Mouse (Mus musculus) adrenal gland, postnatal 14 days (tissue): ENCODE data around the gene Spib. TPM values are rescaled to one million over a fixed set of nuclear protein-coding genes. Genes with fewer than 3 reads are reported as not detected.

Experiments used
- DNase-seq: peaks from one replicate; pipeline ENCODE4 v3.0.0; 2021; ENCODE audit warnings: mixed read lengths
- total RNA-seq: library from RNA; stranded (reverse); gene quantifications from 2 replicates; pipeline ENCODE4 v1.2.3, GENCODE M21; 2021

Spib gene
- total RNA-seq, 1 experiment from 2014 or later = 3.4 TPM

DNA sequence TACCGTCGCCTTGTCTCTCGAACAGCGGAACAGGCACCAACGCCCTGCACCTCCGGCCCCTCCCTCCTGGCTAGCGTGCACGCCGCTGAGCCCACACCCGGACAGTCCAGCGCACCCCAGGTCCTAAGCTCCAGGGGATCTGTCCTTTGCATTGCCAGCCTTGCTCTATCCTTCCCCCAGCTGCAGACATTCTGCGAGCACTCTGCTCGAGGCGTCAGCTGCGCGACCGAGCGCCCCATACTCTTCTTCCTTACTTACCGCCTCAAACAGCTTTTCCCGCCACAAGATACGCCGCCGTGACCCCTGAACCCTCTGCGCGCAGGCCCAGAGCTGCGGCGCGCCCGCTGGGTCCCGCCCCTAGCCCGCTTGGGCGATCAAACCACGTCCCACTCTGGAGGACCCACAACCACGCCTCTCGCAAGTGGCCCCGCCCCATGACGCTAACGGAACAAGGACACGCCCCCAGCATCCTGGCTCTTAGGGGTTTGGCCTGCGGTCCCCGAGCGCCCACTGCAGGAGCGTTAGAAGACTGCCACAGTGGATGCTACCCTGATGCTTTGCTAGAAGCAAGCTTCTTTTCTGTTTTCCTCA, 16.7 kb upstream of the Spib start, which contains the start of gene Pold1:
Pold1 (minus strand) TSS at position 353 of the 591 bp plus-strand sequence.
- peak; percentile 100 for DNase-seq

DNA sequence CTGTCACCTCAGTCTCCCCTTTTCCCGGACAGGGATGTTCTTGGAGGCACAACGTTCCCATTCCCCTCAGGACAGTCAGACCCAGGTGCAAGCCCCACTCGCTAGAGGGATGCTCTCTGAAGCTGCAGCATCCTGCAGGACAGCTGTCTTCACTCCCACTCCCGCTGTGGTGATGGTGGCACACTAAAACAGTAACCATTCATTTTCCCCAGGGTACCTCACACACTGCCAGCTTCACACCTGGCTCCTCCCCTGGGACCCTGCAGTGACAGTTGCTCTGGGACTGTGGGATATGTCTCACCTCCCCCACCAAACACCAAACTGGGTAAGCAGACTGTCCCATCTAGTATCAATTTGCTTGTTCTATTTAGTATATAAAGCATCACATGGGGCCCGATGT, 15.9 kb upstream of the Spib start:
- DNase-seq = no peak

DNA sequence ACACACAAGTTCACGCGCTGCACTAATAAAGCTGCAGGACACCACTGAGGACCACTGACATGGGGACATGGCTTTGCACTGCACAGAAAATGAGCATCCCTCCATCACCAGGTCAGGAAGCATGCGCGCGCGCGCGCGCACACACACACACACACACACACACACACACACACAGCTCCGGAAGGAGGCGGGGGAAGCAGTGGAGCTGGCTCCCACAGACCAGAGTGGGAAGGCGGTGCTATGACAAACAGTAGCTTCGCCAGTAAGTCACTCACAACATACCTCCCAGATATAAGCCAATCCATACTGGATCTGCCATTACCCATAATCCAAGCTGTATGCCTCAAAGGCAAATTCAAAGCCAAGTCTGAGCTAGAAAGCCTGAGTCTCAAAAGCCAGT, 15.2 kb upstream of the Spib start:
- no peak for DNase-seq

DNA sequence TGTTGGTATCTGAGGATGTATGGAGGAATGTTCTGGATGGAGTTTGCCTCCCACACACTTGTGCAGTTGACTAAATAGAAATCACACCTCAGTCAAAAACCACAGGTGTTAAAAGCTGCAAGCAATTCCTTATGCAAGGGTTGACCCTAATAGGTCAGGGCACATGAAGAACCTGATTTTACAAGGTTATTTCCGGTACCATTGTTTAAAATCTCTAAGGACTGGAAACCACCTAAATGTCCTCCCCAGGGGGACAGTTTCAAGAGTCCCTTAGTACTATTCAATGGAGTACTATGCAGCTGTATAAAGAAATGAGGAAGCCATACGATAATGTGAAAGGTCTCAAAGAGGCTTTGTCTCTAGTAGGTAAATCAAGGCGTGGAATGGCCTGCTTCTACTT, 14.4 kb upstream of the Spib start:
- DNase-seq = no peak

DNA sequence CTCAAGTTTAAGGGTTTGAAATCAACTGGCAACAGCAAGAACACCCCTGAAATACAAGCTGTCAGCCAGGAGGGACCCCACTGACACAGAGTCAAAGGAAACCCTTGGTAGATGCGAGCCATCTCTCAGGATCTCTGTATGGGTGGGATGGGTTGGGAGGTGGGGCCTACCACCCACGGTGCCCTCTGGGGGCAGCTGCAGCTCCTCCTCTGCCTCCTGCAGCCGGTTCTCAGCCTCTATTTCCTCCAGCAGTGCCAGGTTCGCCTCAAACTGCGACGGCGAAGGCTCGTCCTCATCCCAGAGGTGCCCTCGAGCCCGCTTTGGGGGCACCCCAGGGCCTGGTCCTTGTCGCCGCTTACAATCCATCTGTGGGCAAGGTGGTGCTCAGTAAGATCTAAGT, 11.2 kb upstream of the Spib start:
- DNase-seq = no peak

DNA sequence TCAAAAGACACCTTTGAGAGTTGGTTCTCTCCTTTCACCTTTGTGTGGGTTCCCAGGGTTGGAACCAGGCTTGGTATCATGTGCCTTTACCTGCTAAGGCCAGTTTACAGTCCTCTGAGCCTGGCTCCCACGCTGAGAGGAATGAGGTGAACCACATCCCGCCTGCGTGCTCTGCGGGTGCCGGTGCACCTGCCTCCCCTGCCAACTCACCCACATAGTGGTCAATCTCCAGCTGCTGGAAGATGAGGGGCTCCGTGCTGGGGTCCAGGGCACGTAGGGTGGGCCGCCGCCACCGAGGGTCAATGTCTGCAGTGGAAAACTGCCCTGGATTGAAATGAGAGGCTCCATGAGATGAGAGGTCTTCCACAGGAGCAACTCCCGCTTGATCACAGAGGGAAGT, 10.7 kb upstream of the Spib start:
- no peak for DNase-seq

DNA sequence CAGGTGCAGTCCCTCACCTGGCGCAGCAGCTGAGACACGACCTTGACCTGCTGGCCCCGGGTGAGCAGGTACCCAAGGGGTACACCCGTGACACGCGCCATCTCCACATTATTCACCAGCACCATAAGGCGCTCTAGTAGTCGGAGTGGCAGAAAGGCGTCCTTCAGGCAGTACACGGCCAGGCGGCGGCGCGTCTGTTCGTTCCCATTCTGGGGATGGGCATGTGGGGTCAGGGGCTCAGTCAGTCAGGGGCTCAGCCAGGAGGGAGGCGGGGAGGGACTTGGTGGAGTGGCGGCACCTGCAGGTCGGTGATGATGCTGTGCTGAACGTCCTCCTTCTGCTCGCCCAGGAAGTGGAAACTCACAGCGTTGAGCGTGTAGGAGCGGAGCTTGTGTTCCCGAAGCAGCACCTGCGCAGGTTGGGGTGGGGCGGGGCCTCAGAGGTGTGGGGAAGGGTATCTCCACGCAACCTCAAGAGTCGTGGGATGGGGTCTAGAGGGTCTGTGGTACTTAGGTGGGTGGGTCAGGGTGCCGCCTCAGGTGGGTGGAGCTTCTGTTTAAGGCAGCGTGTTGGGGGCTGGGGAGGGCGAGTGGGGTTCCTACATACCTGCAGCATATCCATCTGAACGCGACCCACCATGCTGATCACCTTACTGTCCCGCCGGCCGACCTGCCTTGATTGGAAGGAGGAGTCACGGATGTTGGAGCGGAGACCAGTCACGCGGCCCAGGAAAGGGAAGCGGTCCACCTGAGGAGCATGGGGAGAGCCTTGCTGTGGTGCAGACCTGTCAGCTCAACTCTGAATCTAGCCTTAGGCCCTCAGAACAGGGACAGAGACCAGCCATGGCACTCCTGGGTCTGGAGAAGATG, 7.1 kb upstream of the Spib start:
- DNase-seq = no peak

DNA sequence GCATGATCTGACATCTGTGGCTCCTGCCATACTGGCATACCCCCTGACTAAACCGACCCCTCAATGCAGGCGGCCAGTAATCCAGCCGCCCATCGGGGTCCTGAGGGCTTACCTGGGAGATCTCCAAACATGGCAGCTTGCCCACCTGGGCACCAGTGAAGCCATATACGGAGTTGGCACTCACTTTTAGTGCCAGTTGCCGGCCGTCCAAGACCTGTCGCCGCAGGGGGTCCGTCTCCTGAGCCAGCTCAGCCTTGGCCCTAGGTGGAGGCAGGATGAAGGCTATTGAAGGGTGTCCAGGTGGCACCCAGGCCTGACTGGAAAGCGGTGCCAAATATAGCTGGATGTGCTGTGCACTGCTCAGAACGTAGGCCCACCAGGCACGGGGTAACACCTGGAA, 5.6 kb upstream of the Spib start:
- DNase-seq = no peak

DNA sequence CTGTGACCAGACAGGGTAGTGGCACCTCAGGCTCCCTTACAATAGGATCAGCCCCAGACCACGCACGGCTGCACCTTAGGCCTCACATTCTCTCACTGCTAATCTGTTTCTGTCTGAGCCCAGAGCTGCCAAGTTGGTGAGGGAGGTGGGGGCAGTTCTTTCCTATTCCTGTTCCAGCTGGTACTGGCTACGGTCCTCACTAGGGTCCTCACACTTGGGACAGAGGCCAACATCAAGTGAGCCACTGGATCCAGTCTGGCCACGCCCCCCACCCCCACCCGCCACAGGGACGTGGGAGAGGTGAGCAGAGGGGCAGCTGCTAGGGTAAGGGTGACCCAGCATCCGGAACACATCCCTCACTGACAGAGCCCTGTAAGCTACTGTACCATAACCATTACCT, 5.1 kb upstream of the Spib start:
- no peak for DNase-seq

DNA sequence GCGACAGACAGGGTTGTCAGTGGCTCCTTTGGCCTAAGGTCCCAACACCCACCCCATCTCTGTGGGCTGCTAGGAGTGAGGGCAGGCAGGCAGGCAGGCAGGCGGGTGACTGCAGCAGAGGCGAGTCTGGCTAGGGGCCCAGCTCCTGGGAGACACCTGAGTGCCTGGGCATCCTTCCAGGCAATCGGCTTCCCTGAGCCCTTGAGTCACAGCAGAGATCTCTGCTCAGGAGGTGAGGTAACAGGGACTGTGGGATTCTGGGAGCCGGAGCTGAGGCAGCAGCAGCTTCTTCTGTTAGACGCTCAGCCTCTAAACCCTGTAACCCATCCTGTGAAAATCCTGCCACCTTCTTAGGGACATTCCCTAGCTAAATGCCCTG, 4.7 kb upstream of the Spib start:
- DNase-seq = no peak

DNA sequence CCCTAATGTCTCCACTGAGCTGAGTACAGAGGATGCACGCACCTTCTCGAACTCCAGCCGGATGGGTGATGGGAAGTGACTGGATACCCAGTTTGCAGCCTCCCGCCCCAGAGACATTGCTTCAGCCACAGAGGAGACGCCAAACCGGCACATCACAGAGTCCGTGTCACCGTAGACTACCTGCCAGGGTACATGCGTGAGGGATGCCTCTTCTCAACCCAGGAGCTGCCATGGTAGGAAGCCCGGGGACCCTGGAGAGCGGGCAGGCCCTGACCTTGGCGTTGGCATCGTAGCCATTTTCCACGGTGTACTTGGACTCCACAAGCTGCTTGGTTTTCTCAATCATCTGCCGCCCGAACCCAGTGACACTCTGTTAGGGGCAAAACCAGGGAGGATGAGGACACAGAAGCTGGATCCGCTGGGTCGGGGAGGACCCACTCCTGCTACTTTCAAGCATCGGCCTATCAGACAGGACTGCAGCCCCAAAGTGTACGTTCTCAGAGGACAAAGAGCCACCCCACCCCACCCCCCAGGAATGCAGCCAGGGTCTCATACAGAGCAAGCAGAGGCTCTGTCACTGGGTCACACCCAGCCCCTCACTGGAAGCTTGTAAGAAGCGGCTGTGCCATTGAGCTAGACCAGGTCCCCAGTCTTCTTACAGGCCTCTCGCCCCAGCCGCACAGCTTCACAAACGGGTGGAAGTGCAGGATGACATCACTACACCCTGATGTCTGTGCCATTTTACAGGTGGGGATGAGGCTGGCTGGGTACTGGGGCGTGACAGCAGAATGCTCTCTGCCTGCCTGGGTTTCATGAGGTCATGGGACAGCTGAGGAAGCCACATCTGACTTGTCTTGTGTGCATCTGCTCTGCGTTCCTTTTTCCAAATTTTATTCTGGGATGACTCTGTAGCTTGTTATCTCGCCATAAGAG, 4.1 kb upstream of the Spib start:
- no peak for DNase-seq

DNA sequence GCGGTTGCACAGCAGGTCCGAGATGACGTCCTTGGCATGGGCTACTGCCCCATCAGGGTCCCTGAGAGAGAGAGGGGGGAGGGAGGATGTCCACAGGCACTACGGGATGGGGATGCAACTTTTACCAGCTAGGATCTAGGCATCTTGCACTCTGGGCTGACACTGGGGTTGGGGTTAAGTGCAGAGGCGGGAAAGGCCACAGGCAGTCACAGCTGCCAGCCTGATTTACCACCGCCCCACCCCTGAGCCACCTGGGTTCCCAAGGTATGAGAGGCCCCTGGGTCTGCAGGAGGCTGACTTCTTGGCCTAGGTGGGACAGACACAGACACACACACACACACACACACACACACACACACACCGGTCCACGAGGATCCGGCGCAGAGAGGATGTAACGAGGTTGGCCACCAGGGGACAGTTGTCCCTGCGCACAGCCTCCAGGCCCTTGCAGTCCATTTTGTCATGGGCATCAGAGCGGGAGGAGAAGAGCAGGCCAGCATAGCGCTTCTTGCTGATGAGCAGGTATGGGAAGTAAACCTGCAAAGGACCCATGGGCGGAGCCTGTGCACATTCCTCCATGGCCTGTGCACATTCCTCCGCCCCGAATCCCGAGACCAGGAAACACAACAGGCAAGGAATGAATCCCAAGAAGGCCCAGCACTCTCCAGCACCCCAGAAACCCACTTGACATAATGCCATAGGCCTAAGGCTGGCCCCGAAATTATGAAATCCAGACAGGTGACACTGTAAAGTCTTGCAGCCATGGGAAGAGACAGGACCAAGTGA, 3.0 kb upstream of the Spib start:
- DNase-seq = no peak

DNA sequence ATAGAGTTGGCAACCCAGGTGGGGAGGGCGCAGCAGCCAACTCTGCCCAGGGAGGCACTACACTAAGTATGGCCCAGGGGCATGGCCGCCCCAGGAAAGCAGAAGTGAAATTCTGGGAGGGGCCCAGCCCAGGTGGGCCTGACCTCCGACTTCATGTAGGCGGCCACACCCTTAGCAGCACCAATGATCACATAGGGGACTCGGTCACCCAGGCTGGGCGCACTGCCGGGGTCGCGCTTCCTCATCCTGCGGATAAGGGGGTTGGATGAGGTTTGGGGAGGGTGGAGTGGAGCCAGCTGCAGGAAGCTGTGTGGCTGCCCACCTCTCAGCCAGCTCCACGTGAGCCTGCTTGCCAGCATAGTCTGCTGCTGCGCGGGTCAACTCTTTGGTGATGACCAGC, 2.4 kb upstream of the Spib start:
- DNase-seq = no peak

DNA sequence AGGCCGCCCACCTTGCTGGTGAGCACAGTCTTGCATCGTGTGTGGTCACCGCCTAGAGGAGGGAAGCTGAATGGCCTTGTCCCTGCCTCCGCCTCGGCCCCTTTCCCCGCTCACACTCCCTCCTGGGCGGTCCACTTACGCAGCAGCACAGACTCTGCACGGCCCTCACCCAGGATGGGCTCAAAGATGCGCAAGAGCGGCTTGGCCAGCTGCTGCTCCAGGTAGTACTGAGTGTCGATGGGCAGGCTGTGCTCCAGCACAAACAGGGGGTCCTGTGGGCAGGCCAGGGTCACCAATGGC, 1.8 kb upstream of the Spib start:
- no peak for DNase-seq

DNA sequence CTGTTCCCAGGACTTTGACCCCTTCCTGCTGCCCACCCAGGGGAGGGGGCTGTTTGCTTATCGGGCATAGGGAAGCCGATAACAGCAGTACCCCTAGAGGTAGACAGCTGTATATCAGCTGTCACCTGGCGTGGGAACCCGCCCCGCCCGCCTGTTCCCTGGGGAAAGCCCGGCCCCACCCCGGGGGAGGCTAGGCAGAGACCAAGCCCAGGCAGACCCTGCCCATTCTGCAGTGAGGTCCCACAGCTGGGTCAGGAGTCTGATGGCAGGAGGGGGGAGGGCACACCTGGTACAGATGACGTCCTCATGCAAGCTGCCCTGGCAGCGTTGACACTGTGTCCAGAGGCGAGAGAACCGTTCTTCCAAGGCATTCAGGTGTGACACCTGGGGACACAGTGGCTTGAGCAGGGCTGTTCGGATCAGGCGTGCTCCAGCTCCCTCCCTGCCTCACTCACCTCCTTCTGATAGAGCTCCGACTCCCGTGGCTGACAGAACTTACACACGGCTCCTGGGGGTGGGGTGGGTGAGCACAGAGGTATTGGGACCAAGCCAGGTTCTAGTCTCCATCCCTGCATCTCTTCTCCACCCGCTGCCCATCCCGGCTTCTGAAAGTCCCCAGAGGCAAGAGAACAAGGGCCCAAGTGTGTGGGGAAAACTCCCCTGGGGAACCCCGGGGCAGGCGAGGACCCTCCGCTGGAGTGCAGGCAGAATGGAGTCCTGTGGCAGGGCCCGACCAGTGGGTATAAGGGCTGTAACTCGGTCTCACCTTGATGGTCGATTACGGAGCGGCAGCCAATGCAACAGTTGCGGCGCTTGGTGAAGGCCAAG, 1.3 kb upstream of the Spib start:
- no peak for DNase-seq

DNA sequence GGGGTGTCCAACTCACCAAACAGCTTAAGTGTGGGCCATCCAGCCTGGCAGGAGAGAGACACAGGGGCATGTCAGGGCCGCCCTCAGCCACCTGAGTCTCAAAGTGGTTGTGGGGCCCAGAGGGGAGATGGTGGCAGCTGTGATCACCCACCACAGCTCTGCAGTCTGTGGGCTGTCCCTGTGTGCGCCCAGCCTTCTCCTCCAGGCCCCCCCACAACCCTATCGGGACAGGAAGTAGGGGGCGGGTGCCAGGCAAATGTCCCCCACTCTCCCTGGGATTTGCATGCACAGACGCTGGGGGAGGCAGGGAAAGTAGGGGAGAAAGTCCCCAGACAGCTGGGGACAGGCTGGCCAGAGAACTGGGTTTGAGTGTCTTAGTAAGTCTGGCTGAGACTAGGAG, 664 bp downstream of the Spib start:
- no peak for DNase-seq

DNA sequence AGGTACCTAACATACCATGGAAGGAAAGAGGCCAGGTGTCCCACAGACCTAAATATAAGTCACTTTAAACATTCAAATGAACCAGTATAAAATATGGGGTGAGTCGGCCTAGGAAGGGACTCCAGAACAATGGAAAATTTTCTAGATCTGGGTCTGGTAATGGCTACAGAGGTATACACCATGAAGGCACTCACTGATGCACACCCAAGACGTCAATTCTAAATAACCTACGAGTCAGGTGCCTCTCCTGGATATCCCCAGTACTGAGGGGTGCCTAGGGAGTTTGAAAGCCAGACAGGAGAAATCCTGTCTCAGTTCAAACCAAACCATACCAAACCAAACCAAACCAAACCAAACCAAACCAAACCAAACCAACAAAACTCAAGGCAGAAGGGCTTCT, 1.4 kb downstream of the Spib start:
- no peak for DNase-seq

DNA sequence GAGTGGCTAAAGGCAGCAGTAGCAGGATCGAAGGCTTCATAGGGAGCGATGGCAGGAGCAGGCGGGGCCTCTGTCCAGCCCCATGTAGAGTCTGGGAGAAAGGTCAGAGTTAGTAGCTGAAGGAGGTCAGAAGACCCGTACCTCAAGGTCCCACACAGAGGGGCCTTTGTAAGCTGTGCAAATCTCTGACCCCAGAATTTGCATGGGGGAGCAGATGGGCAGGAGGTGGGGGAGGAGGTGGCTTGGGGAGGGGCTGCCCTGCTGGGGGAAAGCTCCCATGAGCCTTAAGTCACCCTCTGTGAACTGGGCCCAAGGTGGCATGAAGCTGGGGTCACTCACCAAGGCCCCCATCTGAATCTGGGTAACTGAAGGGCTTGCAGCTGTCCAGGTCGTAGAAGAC, 2.4 kb downstream of the Spib start:
- DNase-seq = no peak

DNA sequence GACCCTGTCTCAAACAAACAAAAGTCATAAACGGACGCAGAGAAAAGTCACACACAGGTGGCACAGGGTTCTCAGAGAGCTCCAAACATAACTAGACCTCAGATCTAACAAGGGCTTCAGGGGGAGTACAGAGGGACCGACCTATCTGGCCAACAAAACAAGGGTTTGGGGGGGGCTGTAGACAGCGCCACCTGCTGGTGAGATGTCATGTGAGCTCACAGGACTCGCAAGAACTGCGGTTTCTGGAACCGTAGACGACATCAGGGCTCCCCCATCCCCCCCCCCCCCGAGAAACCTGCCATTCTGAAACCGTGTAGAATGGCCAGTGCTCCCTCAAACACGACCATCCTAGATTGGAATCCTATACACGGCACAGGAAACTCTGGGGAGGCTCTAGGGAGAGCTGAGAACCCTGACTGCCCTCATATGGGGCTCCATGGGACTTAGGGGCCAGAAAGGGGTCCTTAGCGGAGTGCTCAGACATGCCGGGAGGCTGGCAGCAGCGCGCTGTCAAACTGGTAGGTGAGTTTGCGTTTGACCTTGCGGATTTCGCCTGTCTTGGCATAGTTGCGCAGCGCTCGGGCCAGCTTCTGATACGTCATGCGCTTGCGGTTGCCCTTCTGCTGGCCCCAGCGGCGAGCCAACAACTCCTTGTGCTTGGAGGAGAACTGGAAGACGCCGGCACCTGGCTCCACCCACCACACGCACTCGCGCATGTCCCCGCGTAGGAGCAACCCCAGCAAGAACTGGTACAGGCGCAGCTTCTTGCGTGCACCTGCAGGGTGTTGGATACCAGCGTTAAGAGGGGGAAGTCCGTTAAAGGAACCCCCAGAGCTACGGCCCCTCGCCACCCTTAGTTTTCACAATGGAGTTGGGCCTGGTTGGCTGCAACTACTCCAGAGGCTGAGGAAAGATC, 4.1 kb downstream of the Spib start:
- DNase-seq = peak; percentile 85

DNA sequence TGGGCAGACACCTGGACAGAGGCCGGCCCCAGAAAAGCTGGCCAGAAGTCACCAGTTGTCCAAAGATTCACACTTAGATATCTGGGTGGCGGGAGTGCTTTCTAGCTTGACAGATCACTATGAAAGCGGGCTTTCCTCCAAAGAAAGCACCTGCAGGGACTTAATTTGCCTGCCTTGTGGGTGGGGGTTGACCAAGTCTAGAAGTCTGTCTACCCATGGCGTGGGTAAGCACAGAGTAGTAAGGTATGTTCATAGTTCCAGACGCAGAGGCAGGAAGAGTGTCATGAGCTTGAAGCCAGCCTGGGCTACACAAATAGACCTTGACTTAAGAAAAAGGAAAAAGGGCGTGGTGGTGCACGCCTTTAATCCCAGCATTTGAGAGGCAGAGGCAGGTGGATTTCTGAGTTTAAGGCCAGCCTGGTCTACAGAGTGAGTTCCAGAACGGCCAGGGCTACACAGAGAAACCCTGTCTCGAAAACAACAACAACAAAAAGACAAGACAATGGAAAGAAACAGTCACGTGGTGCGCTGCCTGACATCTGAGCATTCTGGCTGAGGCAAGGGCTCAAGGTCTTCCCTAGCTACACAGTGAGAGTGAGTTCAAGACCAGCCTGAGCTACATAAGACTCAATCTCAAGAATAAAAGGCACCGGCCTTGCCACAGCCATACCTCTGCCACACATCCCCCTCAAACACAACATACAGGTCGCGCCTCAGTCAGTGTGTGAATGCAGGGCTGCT, 5.3 kb downstream of the Spib start:
- DNase-seq = no peak
